Mouse (Mus musculus) embryonic fibroblast, embryonic 13.5 days (primary cell): Measurements from ENCODE around the gene Lrrk2.

Experiments used
- CTCF ChIP-seq: IDR thresholded peaks from 2 replicates; pipeline ENCODE4 v1.5.1; 2011; ENCODE audit warnings: mild to moderate bottlenecking, control low read depth, low read length, moderate library complexity, borderline replicate concordance; ENCODE audit not compliant: insufficient read depth
- POLR2A ChIP-seq: IDR thresholded peaks from 2 replicates; pipeline ENCODE4 v1.6.1; 2011; ENCODE audit warnings: low read depth, mild to moderate bottlenecking, control low read depth, low read length, moderate library complexity

GRCm38 (mm10) chr15:91633806-91634205, 39.2 kb upstream of the Lrrk2 start:
- TF ChIP-seq CTCF: no peak
- no peak for TF ChIP-seq POLR2A
